Mouse (Mus musculus) brain, embryonic 14.5 days (tissue): ENCODE measurements around the gene Cdkn2c.

Experiments used
- CTCF ChIP-seq: fragments of 200-500 bp; IDR thresholded peaks from 2 replicates; pipeline ENCODE4 v1.5.1; 2012; ENCODE audit warnings: inconsistent platforms, mild to moderate bottlenecking, moderate library complexity, borderline replicate concordance; ENCODE audit not compliant: insufficient read depth, insufficient read length; ENCODE audit errors: extremely low read depth
- POLR2A ChIP-seq: fragments of 200-500 bp; IDR thresholded peaks from 2 replicates; pipeline ENCODE4 v1.6.1; 2012; ENCODE audit warnings: mild to moderate bottlenecking, inconsistent platforms, borderline replicate concordance; ENCODE audit not compliant: poor library complexity, insufficient read depth, insufficient read length, severe bottlenecking; ENCODE audit errors: extremely low read depth

GRCm38 (mm10) chr4:109667518-109667917 lies 529 bp upstream of the Cdkn2c start:
- no peak for TF ChIP-seq CTCF
- no peak for TF ChIP-seq POLR2A
